Mouse (Mus musculus) kidney, postnatal 0 days (tissue): ENCODE measurements around the gene Odc1. TPM values are rescaled to one million over a fixed set of nuclear protein-coding genes. Genes with fewer than 3 reads are reported as not detected.

Source experiments
- ATAC-seq: fragments of 200-750 bp; cut with Nextera tagmentation; replicated peaks from 2 replicates; pipeline ENCODE4 v1.8.0; 2017; ENCODE audit warnings: low read depth, moderate number of reproducible peaks, moderate TSS enrichment, moderate library complexity; ENCODE audit not compliant: low FRiP score
- DNase-seq: peaks from one replicate; pipeline ENCODE4 v3.0.0-alpha.2; 2016; ENCODE audit warnings: low spot score
- H3K27ac ChIP-seq: fragments of 300-500 bp; sonication (generic); 2 replicates; pipeline ENCODE4 v1.5.1; 2014; ENCODE audit warnings: mild to moderate bottlenecking
- H3K27me3 ChIP-seq: fragments of 300-500 bp; sonication (generic); 2 replicates; pipeline ENCODE4 v1.6.1; 2014; ENCODE audit warnings: low read length, mixed read lengths; ENCODE audit not compliant: insufficient read depth
- H3K36me3 ChIP-seq: fragments of 300-500 bp; sonication (generic); 2 replicates; pipeline ENCODE4 v1.6.1; 2014; ENCODE audit warnings: low read length, mixed read lengths; ENCODE audit not compliant: insufficient read depth
- H3K4me1 ChIP-seq: fragments of 300-500 bp; sonication (generic); replicated peaks from 2 replicates; pipeline ENCODE4 v1.6.1; 2014; ENCODE audit warnings: antibody characterized with exemption, low read length, mixed read lengths; ENCODE audit not compliant: insufficient read depth
- H3K4me2 ChIP-seq: fragments of 300-500 bp; sonication (generic); 2 replicates; pipeline ENCODE4 v1.6.1; 2014; ENCODE audit warnings: mild to moderate bottlenecking, low read length, moderate library complexity, mixed read lengths
- H3K4me3 ChIP-seq: fragments of 300-500 bp; sonication (generic); replicated peaks from 2 replicates; pipeline ENCODE4 v1.5.1; 2014; ENCODE audit warnings: low read depth, low read length
- H3K9ac ChIP-seq: fragments of 300-500 bp; sonication (generic); 2 replicates; pipeline ENCODE4 v1.6.1; 2014; ENCODE audit warnings: low read depth, low read length
- H3K9me3 ChIP-seq: fragments of 300-500 bp; sonication (generic); replicated peaks from 2 replicates; pipeline ENCODE4 v1.6.1; 2016; ENCODE audit warnings: low read length, inconsistent platforms, mixed read lengths
- CTCF ChIP-seq: IDR thresholded peaks from 2 replicates; pipeline ENCODE4 v1.5.1; 2016; ENCODE audit warnings: antibody characterized with exemption, low read depth, mild to moderate bottlenecking, moderate library complexity
- WGBS: fragments of 180-500 bp; shearing (Covaris S2); extraction: QIAGEN DNeasy Blood & Tissue Kit; methylation state at CpG from one replicate; pipeline ENCODE4 v1.1.7; 2014; 5-methylcytosine and 5-hydroxymethylcytosine counted together
- polyA plus RNA-seq: library from polyadenylated mRNA; unstranded; fragments of >200 nt; fragmentation: Nextera tagmentation; extraction: Ambion mirVana; gene quantifications from 2 replicates; pipeline ENCODE4 v1.2.1, GENCODE M21; 2015

Odc1 gene
- polyA plus RNA-seq, 1 experiment from 2014 or later = 149 TPM

DNA sequence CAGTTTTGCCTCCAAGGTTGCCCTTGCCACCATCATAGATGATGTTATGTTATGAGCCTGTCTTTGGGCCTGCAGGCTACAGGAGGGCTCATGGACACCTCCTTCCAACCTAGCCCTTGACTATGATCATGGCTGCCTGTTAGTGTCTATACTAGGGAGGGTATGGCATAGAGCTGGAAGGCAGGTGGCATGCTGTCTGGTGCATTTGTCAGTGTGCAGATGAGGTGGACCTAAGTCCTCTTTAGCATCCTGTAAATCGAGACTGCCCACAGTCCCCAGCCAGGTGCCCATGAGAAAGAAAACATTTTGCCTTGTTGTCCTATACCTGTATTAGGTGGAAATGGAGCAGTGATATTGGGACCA lies 21.4 kb downstream of the Odc1 start:
- Histone ChIP-seq H3K4me3 (no peak overlapping the region), H3K36me3 (no peaks in the 10 kb centered on the region), H3K9me3 (no peaks in the 10 kb centered on the region), H3K4me1 (no peaks in the 10 kb centered on the region), H3K27me3 (no peaks in the 10 kb centered on the region), H3K4me2 (no peak overlapping the region), H3K27ac (no peak overlapping the region), H3K9ac (no peak overlapping the region)
- no peak for ATAC-seq
- TF ChIP-seq CTCF = no peak
- 76% methylated on average over 1 of the region's 1 CpGs for WGBS
- DNase-seq = no peak

DNA sequence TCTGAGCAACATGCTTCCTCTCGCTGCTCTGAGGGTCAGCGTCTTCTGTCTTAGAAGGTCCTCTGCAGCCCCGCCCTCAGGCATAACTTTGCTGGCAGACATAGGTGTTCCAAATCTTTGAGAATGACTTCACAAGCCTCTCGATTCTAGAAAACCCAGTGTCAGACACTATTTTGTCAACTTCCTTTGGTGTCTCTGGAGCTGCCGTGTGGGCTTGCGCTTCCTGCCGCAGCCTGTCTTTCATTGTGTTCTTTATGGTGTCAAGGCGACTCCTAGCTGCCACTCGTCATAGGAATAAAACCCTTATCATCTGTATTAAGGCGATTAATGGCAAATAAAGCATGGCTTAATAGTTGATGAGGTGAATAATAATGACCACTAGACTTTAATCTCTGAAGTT lies 24.0 kb downstream of the Odc1 start:
- Histone ChIP-seq H3K4me3 (no peak overlapping the region), H3K27ac (no peak overlapping the region), H3K4me1 (no peaks in the 10 kb centered on the region), H3K27me3 (no peaks in the 10 kb centered on the region), H3K9ac (no peak overlapping the region), H3K9me3 (no peaks in the 10 kb centered on the region), H3K4me2 (no peak overlapping the region), H3K36me3 (no peaks in the 10 kb centered on the region)
- ATAC-seq = no peak
- no peak for TF ChIP-seq CTCF
- no peak for DNase-seq
- 74% methylated on average over 10 of the region's 10 CpGs for WGBS

DNA sequence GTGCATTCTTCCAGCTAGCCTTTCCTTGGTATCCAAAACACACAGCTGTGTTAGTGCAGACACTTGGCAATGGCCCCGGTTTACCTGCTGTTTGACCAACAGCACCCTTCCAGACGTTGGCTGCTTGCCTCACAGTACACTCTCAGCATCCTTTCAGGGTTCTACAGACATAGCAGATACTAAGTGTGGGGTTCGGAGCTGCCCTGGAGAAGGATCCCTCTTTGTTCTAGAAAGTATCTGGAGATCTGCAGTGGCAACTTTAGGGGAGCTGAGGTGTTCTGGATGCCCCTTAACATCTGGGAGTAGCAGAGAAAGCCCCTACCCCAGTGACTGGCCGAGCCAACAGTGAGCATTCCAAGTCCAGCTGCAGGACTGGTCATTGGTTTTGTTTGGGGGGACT lies 30.0 kb downstream of the Odc1 start:
- no peak for ATAC-seq
- no peak overlapping the region for H3K4me3 ChIP-seq
- H3K36me3 ChIP-seq = no peaks in the 10 kb centered on the region
- no peak overlapping the region for H3K9ac ChIP-seq
- H3K4me2 ChIP-seq = no peak overlapping the region
- no peaks in the 10 kb centered on the region for H3K27me3 ChIP-seq
- peaks cover 5% of the 10 kb centered on the region; the same call in 1 of the 2 replicates for H3K4me1 ChIP-seq
- no peak overlapping the region for H3K27ac ChIP-seq
- 86% methylated on average over 4 of the region's 4 CpGs for WGBS
- no peaks in the 10 kb centered on the region for H3K9me3 ChIP-seq
- no peak for TF ChIP-seq CTCF
- DNase-seq = no peak

DNA sequence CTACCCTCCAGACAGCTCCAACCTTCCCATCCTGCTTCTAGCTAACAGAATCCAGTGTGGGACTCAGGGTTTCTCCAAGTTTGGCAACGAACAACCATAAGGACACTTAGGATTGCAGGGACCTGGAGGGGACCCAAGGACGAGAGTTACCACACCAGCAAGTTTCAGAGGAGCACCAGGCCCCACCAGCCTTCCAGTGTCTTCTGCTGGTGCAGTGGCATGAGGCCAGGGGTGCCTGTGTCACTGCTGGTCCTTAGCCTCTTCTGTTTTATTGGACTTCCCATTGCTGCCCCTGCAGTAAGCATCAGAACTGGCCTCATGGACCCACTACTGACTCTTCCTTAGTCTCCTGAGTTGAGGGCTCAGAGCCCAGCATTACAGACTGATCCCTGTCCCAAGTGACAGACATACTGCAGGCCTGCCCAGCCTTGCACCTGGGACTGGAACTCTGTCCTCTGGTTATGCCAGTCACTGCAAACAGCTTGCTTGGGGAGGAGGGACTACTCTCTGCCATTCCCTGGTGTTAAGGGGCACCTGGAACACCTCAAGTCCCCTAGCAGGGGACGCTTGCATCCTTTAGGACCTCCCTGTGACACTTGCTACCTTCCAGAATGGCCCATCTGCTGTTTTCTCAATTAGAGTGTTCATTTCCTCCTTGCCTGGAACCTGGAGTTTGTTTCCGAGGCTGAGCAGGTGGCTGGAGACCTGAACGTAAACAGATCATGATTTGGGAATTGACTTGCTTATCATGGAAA lies 30.7 kb downstream of the Odc1 start:
- DNase-seq (no peak), ATAC-seq (0 out of 2 replicates have a peak, but pooled peaks have one; percentile 17)
- Histone ChIP-seq H3K4me3 (no peak overlapping the region), H3K9me3 (no peaks in the 10 kb centered on the region), H3K4me2 (no peak overlapping the region), H3K27ac (no peak overlapping the region), H3K36me3 (no peaks in the 10 kb centered on the region), H3K4me1 (peaks cover 5% of the 10 kb centered on the region; the same call in 1 of the 2 replicates), H3K27me3 (no peaks in the 10 kb centered on the region), H3K9ac (no peak overlapping the region)
- WGBS = 47% methylated on average over 5 of the region's 5 CpGs
- TF ChIP-seq CTCF = no peak

DNA sequence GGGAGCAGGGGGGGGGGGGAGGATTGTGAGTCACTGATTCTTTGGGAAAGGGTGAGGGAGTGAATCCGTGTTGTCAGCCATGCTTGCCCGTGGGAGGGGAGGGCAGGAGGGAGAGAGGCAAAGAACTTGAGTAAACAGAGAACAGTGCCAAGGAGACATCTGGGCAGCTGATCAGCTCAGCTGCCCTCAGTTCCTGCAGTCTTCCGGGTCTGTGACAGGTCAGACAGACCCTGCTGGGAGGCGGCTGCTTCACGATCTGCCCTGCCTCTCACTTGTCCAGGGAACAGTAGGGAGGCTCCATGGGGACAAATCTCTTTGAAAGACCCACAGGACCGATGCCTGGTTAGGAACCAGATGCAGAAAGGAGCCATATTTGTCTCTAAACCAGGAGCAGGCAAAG lies 31.4 kb downstream of the Odc1 start:
- peak; percentile 72 for ATAC-seq

DNA sequence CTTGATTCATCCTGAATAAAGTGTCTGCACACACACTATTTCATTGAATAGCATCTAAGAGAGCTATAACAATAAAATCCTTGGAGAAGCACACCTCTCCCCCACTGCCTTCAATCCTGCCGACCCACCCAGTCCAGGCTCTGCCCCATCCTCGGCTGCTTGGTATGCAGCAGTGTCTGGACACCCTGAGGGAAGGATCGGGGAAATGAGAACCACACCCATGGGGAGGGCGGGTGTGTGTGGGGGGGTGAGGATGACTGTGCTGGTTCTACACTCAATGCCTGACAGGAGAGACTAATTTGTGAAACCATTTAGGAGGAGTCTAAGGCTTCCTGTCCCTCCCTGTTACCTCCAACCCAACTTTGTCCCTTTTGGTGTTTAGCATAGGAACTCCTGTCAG lies 34.0 kb downstream of the Odc1 start:
- Histone ChIP-seq H3K4me2 (no peak overlapping the region), H3K4me3 (no peak overlapping the region), H3K36me3 (no peaks in the 10 kb centered on the region), H3K27me3 (no peaks in the 10 kb centered on the region), H3K9ac (no peak overlapping the region), H3K4me1 (peaks cover 5% of the 10 kb centered on the region; the same call in 1 of the 2 replicates), H3K9me3 (no peaks in the 10 kb centered on the region), H3K27ac (no peak overlapping the region)
- no peak for TF ChIP-seq CTCF
- no peak for DNase-seq
- WGBS = 34% methylated on average over 4 of the region's 4 CpGs
- no peak for ATAC-seq

More for the DNA sequence above, 31.4 kb downstream of the Odc1 start:
- H3K4me3 ChIP-seq = no peak overlapping the region
- no peak for TF ChIP-seq CTCF
- H3K4me1 ChIP-seq = peaks cover 5% of the 10 kb centered on the region; the same call in 1 of the 2 replicates
- H3K9me3 ChIP-seq = no peaks in the 10 kb centered on the region
- DNase-seq = peak; percentile 66
- no peaks in the 10 kb centered on the region for H3K27me3 ChIP-seq
- no peak overlapping the region for H3K9ac ChIP-seq
- H3K4me2 ChIP-seq = no peak overlapping the region
- 8% methylated on average over 6 of the region's 6 CpGs for WGBS
- peak overlapping the region; percentile 28; the same call in 1 of the 2 replicates for H3K27ac ChIP-seq
- H3K36me3 ChIP-seq = no peaks in the 10 kb centered on the region
